Mouse (Mus musculus) left cerebral cortex, postnatal 4 days (tissue): ENCODE measurements around the gene Malrd1. TPM values are rescaled to one million over a fixed set of nuclear protein-coding genes. Genes with fewer than 3 reads are reported as not detected.
"Not testable (repeated sequence)": the region's sequence is repeated elsewhere in the genome, so short reads cannot be mapped to it uniquely, and the experiment has no call there.

Source experiments
- DNase-seq: peaks from one replicate; pipeline ENCODE4 v3.0.0-alpha.2; 2022
- intact Hi-C: fragments of 180-260 bp; cut with DNase I; formaldehyde crosslinking; loops from one replicate; pipeline ENCODE4 v1.15.1; 2025
- total RNA-seq, 2 experiments: library from RNA; stranded (reverse); gene quantifications; 2 replicates each; pipeline ENCODE4 v1.2.3; 2021

The Malrd1 gene
- total RNA-seq, 2 experiments from 2014 or later, result 0.16 to 0.22 TPM

- intact Hi-C loops, DNase-seq: not testable (repeated sequence)
Measured at GRCm38 (mm10) chr2:16017719-16018118, 491.4 kb downstream of the Malrd1 start.

GRCm38 (mm10) chr2:16029752-16030151, 503.5 kb downstream of the Malrd1 start:
- peak; percentile 12 for DNase-seq
- intact Hi-C loops, result no loop called here

DNA sequence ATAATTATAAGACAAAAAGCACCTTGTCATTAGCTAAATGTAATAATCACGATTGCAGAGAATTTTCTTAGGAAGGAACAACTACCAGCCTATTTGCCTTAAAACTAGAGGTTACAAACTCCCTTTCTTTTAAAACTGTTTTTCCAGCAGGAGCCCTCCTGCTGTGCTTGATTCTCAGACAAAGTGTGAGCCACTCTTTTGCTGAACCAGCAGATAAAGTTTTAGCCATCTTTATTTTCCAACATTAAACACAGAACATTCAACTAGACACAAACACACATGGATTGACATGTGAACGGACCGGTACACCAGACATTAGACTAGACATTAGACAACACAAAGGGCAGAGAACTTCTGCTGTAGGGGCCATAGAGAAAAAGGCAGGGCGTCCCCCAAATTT, 505.3 kb downstream of the Malrd1 start:
- no peak for DNase-seq

DNA sequence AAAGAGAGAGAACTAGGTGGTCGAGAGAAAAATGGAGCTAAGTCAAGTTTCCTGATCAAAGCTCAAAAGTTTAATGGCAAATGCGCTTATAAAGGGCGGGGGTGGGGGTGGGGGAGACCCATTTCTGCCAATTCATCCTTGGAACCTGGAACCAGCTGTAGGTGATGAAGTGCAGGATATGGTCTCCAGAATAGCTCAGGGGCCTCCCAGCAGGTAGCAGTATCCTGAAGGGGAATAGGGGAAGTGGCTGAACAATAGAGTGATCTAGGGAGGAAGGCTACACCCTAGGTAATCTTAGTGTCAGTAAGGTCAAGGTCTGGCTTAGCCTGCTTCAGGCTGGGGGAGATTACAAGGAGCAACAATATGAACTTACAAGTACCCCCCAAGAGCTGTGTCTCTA, 506.5 kb downstream of the Malrd1 start:
- intact Hi-C loops, result no loop called here
- DNase-seq, result no peak

More for the DNA sequence above, 505.3 kb downstream of the Malrd1 start:
- intact Hi-C loops, result no loop called here

DNA sequence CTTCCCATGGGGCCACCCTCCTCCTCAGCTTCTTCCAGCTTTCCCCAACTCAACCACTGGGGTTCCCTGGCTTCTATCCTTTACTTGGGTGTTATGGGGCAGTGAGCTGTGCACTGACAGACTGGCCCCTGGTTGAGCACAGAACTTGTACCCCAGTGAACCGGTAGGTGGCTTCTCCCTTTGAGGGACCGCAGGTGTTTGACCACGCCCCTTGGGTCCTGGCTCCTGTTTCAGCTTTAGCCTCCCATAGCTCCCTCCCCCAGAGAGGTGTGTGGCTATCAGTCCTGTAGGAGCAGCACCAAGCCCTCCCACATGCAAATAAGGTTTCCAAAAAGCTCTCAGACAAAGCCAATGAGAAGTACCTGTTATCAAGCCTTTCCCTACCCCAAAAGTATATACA, 584.4 kb downstream of the Malrd1 start:
- intact Hi-C loops, result no loop called here

GRCm38 (mm10) chr2:16113333-16113732, 587.1 kb downstream of the Malrd1 start:
- intact Hi-C loops, result no loop called here
- DNase-seq, result no peak

More for the DNA sequence above, 584.4 kb downstream of the Malrd1 start:
- DNase-seq, result no peak

GRCm38 (mm10) chr2:16147999-16148398, 621.7 kb downstream of the Malrd1 start:
- intact Hi-C loops, result no loop called here
- DNase-seq, result no peak

GRCm38 (mm10) chr2:16152623-16153022, 626.3 kb downstream of the Malrd1 start:
- DNase-seq, result no peak
- intact Hi-C loops, result no loop called here

DNA sequence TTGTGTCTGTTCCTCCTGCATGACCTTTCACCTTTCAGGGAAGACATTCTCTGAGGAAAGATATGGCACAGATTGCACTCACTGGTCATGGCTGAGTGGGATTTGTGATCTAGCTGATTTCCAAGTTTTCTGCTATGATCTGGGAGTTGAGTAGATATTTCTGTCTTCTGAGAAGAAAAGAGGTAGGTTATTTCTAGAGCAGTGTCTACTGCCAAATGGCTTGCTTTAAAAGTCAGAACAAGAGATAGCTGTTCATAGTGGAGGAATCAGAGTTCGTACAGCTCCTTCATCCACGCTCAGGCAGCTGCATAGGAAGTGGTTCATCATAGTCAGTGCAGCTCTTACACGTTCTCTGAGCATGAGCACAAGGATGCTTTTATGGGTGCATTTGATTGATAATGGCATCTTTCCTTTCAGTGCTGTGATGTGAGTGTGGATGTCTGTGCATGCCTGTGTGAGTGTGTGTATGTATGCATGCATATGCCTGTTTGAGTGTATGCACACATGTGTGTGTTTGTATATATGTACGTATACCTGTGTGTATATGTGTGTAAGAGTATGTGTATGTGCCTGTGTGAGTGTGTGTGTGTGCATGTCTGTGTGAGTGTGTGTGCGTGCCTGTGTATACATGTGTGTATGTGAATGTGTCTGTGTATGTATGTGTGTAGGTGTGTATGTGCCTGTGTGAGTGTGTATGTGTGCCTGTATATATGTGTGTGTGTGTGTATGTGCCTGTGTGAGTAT, 637.1 kb downstream of the Malrd1 start:
- no peak for DNase-seq
- intact Hi-C loops, result no loop called here

DNA sequence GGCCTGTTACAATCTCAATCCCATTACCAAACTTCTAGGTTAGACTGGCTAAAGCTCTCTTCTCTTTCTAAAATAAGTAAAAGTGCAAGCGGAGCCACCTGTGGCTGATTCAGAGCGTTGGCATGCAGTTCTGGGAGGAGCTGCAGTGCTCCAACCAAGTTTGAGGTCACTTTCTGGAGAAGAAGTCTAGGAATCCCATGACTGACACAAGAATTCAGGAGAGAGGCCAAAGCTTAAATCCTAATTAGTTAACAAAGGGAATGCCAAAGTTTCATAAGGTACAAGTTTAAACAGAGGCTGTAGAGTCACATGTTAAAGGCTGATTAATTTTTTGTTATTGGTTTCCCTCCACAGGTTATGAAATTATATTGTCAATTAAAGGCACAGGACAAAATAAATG, 642.3 kb downstream of the Malrd1 start:
- DNase-seq, result no peak
- intact Hi-C loops, result no loop called here

GRCm38 (mm10) chr2:16172086-16172485, 645.8 kb downstream of the Malrd1 start:
- intact Hi-C loops, result no loop called here
- no peak for DNase-seq

- intact Hi-C loops, result no loop called here
- DNase-seq, result no peak
Measured at GRCm38 (mm10) chr2:16173355-16173754, 647.1 kb downstream of the Malrd1 start.

DNA sequence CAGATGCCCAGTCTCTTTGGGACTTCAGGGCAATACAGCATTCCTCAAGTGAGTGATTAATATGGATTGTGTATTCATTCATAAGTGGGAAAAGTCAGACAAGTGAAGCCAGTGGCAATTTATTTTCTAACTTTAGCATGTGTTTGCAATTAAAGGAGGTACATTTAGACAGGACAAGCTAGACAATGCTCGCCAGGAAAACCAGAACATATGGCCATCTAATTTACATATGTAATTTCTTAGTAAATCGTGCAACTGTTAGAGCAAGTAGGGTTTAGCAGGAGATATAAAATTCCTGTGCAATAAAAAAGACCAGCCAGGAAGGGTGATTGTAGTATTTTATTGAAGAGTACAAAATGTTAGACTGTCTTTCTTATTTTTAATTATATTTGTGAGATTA, 655.9 kb downstream of the Malrd1 start:
- no peak for DNase-seq
- intact Hi-C loops, result no loop called here

DNA sequence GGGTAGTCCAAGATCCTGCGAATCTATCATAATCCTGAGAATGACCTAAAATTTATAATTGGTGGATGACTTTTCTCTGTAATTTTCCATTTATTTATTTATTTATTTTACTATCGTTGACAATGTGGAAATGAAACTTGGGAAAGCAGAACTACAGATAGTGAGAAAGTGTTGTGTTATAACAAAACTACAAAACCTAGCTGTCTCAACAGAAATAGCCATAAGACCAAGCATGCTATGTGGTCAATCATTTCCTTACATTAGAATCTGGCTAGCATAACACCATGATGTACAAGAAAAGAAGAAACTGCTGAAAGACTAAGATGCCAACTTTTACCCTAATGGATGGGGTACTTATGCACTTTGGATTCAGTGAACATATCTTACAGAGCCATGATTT, 656.9 kb downstream of the Malrd1 start:
- intact Hi-C loops, result no loop called here
- DNase-seq, result no peak

DNA sequence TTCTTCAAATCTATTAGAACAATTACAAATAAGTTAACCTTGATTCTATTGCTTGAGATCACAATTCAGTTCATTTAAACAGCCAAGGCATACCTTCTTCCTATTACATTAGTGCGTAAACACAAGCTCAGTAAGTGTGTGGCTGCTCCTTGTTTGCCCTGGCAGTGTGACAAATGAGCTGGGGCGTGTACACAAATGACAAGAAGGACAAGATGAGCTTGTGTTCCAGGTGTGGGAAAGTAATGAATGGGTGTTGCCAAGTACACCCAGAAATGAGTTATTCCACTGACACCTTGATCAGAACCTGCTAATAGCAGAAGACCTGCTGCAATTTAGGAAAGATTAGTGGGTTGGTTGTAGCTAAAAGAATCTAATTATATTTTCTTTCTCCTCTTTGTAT, 683.7 kb downstream of the Malrd1 start:
- intact Hi-C loops, result no loop called here

DNA sequence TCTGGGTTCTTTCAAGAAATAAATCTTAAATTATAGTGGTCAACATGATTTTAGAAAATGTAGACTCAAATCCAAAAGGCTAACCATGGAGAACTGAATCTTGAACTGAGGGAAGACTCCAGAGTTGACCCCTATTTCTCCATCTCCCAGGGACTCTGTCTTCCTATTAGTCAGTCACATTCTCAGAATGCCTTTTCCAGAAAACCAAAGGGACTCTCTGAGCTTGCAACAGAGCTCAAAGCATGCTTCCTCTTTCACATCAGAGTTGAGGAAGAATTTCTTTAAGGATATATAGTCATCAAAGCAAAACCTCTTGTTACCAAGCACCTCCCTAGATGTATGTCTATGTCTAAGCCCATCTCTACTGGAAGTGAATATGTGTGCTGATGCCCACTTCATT, 686.5 kb downstream of the Malrd1 start:
- intact Hi-C loops, result no loop called here
- DNase-seq, result no peak

More for the DNA sequence above, 683.7 kb downstream of the Malrd1 start:
- no peak for DNase-seq

DNA sequence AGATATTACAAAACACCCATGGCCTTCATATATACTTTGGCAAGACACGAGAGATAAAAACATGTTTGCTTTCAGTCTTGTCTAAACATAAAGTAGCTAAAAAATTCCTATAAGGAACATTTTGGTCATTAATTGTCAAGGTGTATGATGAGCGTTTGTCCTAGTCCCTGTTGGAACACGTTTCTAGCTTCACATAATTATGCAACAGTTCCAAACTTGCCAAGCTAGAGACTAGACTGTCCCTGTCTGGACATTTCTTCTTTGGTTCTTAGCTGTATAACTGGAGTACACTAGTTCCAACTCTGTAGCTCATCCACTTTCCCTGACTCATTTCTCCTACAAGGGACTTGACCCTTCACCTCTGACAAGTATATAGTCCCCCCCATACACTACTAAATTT, 687.8 kb downstream of the Malrd1 start:
- DNase-seq, result no peak
- intact Hi-C loops, result no loop called here

GRCm38 (mm10) chr2:16228187-16228832, 702.0 kb downstream of the Malrd1 start:
- intact Hi-C loops, result no loop called here
- DNase-seq, result no peak

DNA sequence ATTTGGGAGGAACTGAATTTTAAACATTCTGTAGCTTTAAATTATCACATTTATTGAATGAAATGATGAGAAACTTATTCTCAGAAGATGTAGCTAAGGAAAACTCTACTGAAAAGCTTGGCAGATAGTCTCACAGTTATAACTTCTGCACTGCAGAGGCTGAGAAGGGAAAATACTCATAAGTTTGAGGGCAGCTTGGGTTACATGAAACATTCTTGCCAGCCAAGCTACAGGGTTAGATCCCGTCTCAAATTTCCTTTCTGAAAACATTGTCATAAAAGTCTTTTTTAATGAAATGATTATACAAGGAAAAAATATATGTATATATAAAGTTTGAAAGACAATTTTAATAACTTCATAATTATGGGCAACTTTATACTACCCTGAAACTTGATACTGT, 714.6 kb downstream of the Malrd1 start:
- no peak for DNase-seq
- intact Hi-C loops, result no loop called here

DNA sequence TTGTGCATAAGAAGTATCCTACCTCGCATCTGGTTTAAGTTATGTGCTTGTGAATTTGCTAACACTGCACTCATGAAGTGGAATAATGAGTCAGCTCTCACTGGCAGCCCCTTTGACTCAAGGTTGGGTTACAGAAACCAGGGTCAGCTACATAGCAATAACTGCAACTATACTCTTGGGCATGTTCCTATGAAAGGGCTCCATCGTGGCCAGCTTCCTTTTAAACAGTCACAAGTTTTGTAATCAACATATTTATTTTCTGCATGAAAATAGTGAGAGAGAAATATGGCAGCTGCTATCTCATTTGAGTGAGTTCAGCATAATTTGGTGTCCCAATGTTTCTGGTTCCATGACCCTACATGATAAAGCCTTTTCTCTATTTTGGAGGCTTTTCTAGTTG, 716.8 kb downstream of the Malrd1 start:
- intact Hi-C loops, result no loop called here
- DNase-seq, result no peak

DNA sequence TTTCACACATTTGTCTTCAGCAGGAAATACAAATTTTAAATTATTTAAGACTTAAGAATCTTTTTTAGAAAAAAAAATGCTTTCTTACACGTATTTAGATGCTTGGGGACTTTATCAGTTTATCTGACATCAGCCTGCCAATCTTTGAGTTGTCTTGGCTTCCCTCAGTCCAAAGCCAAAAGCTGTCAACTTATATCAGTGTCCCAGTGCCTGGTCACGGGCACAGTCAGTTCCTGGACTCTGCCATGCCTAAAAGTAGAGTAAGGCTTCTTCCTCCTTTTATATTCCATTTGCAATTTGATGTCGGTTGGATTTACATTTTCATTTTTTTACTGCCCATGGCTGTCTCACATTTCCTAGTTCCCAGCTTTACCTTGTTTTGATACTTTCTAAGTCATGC, 722.6 kb downstream of the Malrd1 start:
- DNase-seq, result peak; percentile 19
- intact Hi-C loops, result no loop called here

DNA sequence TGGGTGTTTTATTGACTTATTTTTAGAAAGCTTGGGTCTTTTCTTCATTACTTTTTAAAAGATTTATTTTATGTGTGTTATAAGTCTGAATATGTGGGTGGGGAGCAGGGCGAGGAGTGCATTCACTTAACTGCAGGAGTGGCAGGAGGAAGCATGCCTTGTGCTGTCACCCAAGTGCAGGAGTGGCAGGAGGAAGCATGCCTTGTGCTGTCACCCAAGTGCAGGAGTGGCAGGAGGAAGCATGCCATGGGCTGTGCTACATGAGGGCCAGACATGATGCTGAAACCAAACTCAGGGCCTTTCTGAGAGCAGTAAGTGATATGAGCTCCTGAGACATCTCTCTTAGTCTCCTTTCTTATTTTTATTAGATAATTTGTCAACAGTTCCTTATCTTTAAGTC, 726.0 kb downstream of the Malrd1 start:
- intact Hi-C loops, result no loop called here
- DNase-seq, result no peak
